Mouse (Mus musculus) layer of hippocampus, adult 6 months (tissue): ENCODE measurements around the gene Syndig1. TPM values are rescaled to one million over a fixed set of nuclear protein-coding genes. Genes with fewer than 3 reads are reported as not detected.

Source experiments
- long read RNA-seq, 2 experiments: library from polyadenylated mRNA; unstranded; transcript quantifications; one replicate each; pipeline ENCODE4 v2.0.0; 2019 to 2020
- polyA plus RNA-seq: library from polyadenylated mRNA; unstranded; fragments of <200 nt; fragmentation: Nextera tagmentation; gene quantifications from 2 replicates; pipeline ENCODE4 v1.2.3, GENCODE M21; 2021

The Syndig1 gene
- polyA plus RNA-seq, result 44.9 and 53.0 TPM in 2 replicates
- long read RNA-seq, experiment 1, transcript Syndig1-202 (4 exons, 2,050 nt), result major isoform, 34 of 62 reads
- long read RNA-seq, experiment 1, partial matches to known transcripts, result 13 of 62 reads
- long read RNA-seq, experiment 1, other reads (novel, unspliced or antisense), result 15 of 62 reads
- long read RNA-seq, experiment 2, transcript Syndig1-202 (4 exons, 2,050 nt), result major isoform, 173 of 298 reads
- long read RNA-seq, experiment 2, partial matches to known transcripts, result 11 of 298 reads
- long read RNA-seq, experiment 2, other reads (novel, unspliced or antisense), result 114 of 298 reads

DNA sequence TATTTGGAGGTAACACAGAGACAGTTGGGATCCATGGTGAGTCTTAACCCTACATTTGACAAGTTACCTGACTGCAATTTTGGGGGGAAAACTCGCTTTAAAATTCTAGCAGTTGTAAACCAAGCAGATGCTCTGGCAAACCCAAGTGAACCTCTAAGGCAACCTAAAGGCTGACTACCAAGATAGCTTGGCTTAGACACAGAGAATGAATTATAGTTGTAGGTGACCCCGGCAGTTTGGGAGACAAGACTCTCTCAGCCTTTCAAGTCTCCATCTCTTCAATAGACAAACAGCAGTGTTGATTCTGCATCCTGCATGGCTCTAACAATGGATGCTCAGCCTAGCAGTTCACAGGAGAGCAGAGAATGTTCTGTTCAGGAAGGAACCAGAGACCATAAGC lies at the start of gene Syndig1:
Gene Syndig1 (plus strand): TSS at position 301 of the 400 bp plus-strand sequence.

DNA sequence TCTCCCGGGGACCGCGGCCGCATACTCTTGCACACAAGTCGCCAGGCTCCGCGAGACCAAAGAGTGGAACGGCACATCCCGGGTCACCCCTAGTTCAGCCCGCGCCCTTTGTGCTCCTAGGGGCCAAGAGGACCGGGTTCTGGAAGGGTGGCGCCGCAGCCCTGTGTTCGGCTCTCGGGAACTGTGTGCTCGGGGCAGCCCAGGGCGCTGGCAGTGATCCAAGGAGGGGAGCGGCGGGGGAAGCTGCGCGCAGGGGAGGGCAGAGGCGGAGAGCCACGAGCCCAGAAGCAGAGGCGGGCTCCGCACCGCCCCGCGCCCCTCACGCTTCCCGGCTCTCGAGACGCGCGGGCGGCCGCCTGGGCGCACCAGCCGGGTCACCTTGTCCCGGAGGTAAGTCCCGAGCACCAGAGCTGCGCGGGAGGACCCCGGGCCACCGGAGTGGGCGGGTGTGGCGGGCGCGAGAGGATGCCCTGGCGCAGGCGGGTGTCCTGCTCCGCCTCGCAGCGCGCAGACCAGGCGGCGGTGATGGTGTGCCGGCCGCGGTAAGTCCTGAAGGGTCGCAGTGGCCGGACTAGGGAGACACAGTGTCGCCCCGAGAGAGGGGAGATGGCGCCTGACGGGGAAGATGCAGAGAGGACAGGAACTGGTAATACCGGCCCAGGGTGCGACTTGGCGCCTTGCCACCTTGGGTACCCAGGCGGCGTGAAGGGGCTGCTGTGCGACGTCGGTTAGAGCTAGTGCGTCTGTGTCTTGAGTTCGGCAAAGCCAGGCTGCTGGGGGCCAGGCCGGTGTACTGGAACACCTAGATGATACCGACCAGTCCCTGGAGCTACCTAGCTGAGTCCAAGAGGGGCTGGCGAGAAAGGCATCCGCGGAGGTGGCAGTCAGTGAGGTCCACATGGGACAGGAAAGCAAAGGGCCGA lies 1.8 kb downstream of the Syndig1 start, which contains the start of gene C530025M09Rik:
Gene C530025M09Rik (minus strand): TSS at position 678 of the 923 bp plus-strand sequence.

Other genes with a start within 250 kb of the Syndig1 start
- 0.63 and 1.2 TPM in 2 replicates for gene C530025M09Rik, start 2.0 kb downstream of the Syndig1 start, polyA plus RNA-seq